Mouse (Mus musculus) heart, postnatal 0 days (tissue): Measurements from ENCODE around the gene Isx.

ENCODE experiments used
- CTCF ChIP-seq: IDR thresholded peaks from 2 replicates; pipeline ENCODE4 v1.5.1; 2016; ENCODE audit warnings: antibody characterized with exemption, control low read depth, low read depth
- EP300 ChIP-seq: IDR thresholded peaks from 2 replicates; pipeline ENCODE4 v1.6.1; 2016; ENCODE audit warnings: antibody characterized with exemption, low read depth

DNA sequence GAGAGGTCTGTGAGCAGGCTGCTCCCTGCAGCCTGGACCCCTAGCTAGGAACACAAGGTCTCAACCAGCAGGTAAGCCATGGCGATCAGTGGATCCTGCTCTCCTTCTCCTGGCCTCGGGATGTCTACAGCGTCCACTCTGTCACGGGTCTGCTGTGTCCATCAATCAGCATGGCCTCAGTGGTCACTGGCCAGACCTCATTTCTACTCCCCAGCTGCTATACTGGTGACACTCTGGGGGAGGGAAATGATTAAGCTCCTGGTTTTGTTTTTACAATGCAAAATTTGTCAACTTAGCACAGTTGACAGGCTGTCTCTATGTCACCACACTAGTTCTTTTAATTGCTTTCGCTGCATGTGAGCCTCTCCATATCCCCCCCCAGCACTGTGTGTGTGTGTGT is 41.7 kb upstream of the Isx start:
- TF ChIP-seq CTCF (no peak), EP300 (no peak)
